Mouse (Mus musculus): Measurements from ENCODE around the gene Kifc5b. TPM values are rescaled to one million over a fixed set of nuclear protein-coding genes. Genes with fewer than 3 reads are reported as not detected.
"Not testable (repeated sequence)": the region's sequence is repeated elsewhere in the genome, so short reads cannot be mapped to it uniquely, and the experiment has no call there.

The Kifc5b gene
- polyA plus RNA-seq, 1 experiment from 2014 or later: 9.1 TPM

DNA sequence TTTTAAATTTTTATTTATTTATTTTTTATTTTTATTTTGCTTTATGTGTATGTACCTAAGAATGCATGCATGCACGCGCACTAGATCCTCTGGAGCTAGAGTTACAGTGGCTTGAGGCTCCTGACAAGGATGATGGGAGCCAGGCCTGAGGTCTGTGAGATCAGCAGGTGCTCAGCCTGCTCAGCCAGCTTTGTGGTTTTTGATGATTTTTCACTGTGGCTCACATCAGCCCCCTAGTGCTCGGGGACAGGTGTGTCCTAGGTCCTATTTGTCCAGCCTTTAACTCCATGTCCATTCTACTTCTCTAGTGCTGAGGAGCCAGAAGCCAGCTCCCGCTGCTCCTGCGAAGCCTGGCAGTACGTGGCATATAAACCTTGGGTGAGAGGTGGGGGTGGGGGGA, 5.5 kb downstream of the Kifc5b start:
- 96% methylated on average over 6 of the region's 6 CpGs for WGBS
- H3K9ac ChIP-seq (replicated peaks); H3K9me3 ChIP-seq; H3K4me2 ChIP-seq (replicated peaks); ATAC-seq (ENCODE audit: low FRiP score, low read depth); H3K27me3 ChIP-seq; H3K4me3 ChIP-seq; H3K27ac ChIP-seq (replicated peaks): not testable (repeated sequence)
- H3K4me1 ChIP-seq: peaks cover 14% of the 10 kb centered on the region
- H3K36me3 ChIP-seq: peaks cover 32% of the 10 kb centered on the region

DNA sequence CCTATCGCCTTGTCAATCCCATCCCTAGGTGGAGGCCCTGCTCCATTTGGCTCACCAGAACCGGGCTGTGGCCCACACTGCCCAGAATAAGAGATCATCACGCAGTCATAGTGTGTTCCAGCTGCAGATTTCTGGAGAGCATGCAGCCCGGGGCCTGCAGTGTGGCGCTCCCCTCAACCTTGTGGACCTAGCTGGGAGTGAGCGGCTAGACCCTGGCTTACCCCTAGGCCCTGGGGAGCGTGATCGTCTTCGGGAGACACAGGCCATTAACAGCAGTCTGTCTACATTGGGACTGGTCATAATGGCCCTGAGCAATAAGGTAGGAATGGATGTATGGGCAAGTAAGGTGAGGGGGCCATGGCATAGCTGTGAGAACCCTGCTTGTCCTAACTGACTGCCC, 8.5 kb downstream of the Kifc5b start:
- peaks cover 49% of the 10 kb centered on the region for H3K36me3 ChIP-seq
- H3K9ac ChIP-seq (replicated peaks); H3K4me2 ChIP-seq (replicated peaks); ATAC-seq (ENCODE audit: low FRiP score, low read depth); H3K27me3 ChIP-seq; H3K9me3 ChIP-seq; H3K4me1 ChIP-seq; H3K27ac ChIP-seq (replicated peaks); H3K4me3 ChIP-seq: not testable (repeated sequence)
- 95% methylated on average over 9 of the region's 9 CpGs for WGBS

DNA sequence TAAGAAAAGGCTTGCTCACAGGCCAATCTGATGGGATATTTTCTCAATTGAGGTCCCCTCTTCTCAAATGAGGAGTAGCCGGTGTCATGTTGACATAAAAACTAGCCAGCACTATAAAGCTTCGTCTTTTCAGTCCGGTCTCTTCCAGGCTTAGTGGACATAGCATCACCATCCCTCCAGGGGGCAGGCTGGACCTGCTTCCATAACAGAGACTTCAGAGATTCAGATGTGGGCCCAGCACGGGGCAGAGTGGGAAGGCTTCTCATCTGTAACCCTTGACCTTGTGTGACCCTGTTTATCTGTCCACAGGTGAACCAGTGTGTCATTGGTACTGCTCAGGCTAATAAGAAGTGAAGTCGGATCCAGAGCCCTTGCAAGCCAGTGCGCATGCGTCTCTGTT, 14.9 kb downstream of the Kifc5b start:
- 69% methylated on average over 7 of the region's 7 CpGs for WGBS
- not testable (repeated sequence) for H3K27ac ChIP-seq (replicated peaks); H3K27me3 ChIP-seq; H3K9ac ChIP-seq (replicated peaks); H3K9me3 ChIP-seq; H3K4me2 ChIP-seq (replicated peaks); H3K4me3 ChIP-seq; ATAC-seq (ENCODE audit: low FRiP score, low read depth)
- peaks cover 49% of the 10 kb centered on the region for H3K36me3 ChIP-seq
- H3K4me1 ChIP-seq: peaks cover 16% of the 10 kb centered on the region

DNA sequence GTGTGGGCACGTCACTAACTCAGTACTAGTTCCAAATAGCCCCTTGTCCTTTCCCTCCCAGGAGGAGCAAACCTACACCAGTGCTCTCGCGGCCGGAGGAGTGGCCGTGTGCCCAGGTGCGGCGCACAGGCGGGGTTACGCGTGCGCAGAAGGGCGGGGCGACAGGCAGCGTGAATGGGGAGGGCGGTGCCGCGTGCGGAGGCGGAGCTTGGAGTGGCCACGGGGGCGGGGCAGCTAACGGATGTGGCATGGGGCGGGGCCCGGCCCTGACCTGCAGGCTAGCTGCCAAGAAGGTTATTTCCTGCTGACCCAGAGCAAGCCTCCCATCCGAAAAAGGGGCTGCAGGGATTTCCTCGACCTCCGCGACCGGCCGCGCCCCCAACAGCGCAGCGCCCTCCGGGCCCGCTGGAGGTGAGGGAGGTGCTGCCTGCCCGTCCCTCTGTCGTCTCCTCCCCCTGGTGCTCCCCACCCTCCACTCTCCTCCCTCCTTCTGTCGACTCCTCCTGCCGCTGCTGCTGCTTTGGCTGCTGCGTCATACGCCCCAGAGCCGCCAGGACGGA, 16.0 kb downstream of the Kifc5b start, which contains the start of gene Phf1:
Gene Phf1 (plus strand): TSS at position 214 of the 560 bp plus-strand sequence.
- Histone ChIP-seq H3K27ac (replicated peaks) (peak within 1 kb of the TSS; percentile 77), H3K4me3 (peak within 1 kb of the TSS; percentile 63), H3K9me3 (no peaks in the 10 kb centered on the region), H3K4me1 (peaks cover 26% of the 10 kb centered on the region), H3K27me3 (no peaks in the 10 kb centered on the region), H3K9ac (replicated peaks) (peak within 1 kb of the TSS; percentile 79), H3K4me2 (replicated peaks) (peak within 1 kb of the TSS; percentile 81), H3K36me3 (peaks cover 50% of the 10 kb centered on the region)
- peak; percentile 82 for ATAC-seq (ENCODE audit: low FRiP score, low read depth)
- WGBS: under 1% methylated on average over 40 of the region's 43 CpGs

DNA sequence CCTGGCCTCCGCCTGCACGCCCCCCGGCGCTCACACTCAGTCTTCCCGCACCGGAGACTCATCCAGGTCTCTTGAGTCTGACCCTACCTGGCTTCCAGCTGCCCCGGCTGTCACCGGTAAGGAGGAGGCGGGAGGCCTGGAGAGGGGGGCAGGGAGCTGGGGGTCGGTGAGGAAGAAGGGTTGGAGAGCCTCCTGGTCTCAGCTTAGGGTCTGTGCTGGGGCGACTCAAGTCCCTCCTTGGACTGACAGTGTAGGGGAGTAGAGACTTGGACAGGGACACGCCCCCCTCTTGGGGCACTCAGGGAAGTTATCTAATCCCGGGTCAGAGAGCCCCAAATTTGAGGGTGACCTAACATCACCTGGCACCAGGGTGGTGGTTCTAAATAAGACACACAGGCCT, 16.5 kb downstream of the Kifc5b start:
- Histone ChIP-seq H3K27ac (replicated peaks) (peak overlapping the region; percentile 77), H3K4me3 (peak overlapping the region; percentile 63), H3K4me1 (peaks cover 31% of the 10 kb centered on the region), H3K36me3 (peaks cover 50% of the 10 kb centered on the region), H3K9ac (replicated peaks) (peak overlapping the region; percentile 79), H3K27me3 (no peaks in the 10 kb centered on the region), H3K9me3 (no peaks in the 10 kb centered on the region), H3K4me2 (replicated peaks) (peak overlapping the region; percentile 81)
- peak; percentile 31 for ATAC-seq (ENCODE audit: low FRiP score, low read depth)
- 7% methylated on average over 13 of the region's 13 CpGs for WGBS

DNA sequence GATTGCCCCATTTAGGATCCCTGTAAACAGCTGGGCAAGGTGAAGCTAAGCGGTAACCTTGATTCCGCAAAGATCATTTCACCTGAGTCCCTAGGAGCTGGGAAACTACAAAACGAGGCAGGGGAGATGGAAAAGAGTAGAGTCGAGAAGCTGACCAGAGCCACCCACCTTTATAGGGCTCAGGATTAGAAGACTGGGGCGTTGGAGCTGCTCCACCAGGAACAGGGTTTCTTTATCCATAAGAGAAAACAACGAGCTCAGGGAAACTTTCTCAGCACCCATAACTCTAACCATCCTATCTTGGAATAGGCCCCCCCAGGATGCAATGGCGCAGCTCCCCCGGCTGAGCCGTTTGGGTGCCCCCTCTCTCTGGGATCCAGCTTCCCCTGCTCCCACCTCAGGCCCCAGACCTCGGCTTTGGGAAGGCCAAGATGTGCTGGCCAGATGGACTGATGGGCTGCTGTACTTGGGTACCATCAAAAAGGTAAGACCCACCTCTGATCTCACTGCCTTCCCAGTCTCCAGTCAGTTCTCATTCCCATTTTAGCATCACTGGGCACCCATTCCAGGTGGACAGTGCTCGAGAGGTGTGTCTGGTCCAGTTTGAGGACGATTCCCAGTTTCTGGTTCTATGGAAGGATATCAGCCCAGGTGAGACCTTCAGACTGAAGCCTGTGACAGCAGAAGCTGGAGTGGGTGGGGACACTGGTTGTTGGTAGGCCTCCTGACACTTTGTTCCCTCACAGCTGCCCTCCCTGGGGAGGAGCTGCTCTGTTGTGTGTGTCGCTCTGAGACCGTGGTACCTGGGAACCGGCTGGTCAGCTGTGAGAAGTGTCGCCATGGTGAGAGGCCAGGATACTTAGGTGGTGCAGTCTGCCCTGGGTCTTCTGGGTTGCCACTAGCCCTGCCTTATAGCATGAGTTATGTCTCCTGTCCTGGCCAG, 17.3 kb downstream of the Kifc5b start:
- Histone ChIP-seq H3K27ac (replicated peaks) (no peak overlapping the region), H3K4me2 (replicated peaks) (peak overlapping the region; percentile 81), H3K4me1 (peaks cover 36% of the 10 kb centered on the region), H3K9me3 (no peaks in the 10 kb centered on the region), H3K27me3 (no peaks in the 10 kb centered on the region), H3K9ac (replicated peaks) (peak overlapping the region; percentile 79; the same call in 1 of the 2 replicates), H3K36me3 (peaks cover 44% of the 10 kb centered on the region), H3K4me3 (peak overlapping the region; percentile 63)
- no peak for ATAC-seq (ENCODE audit: low FRiP score, low read depth)
- WGBS: 83% methylated on average over 16 of the region's 16 CpGs

DNA sequence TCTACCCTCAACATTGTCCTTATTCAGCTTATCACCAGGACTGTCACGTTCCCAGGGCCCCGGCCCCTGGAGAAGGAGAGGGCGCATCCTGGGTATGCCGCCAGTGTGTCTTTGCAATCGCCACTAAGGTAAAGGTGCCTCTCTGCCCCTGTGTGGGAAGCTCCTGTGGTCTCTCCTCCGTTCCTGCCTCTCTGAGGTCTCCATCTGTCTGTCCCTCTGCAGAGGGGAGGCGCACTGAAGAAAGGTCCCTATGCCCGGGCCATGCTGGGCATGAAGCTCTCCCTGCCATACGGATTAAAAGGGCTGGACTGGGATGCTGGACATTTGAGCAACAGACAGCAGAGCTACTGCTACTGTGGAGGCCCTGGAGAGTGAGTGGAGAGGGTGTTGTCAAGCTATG, 18.1 kb downstream of the Kifc5b start:
- Histone ChIP-seq H3K4me3 (no peak overlapping the region), H3K9ac (replicated peaks) (no peak overlapping the region; the same call in 1 of the 2 replicates)

DNA sequence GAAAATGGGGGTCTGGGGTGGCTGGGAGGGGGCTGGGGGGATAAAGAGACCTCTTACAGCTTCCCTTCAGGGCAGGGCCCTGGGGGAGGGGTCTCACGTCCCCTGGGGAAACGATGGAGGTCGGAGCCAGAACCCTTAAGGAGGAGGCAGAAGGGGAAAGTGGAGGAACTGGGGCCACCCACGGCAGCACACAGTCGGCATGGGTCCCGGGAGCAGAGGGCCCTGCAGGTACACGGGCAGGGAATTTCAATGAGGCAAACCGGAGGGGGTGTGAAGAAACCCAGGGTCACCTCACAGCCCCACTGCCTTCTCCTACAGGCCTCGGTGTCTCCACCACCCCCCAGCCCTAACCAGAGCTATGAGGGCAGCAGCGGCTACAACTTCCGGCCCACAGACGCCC, 19.6 kb downstream of the Kifc5b start:
- 82% methylated on average over 12 of the region's 12 CpGs for WGBS
- H3K4me1 ChIP-seq: peaks cover 53% of the 10 kb centered on the region
- no peaks in the 10 kb centered on the region for H3K27me3 ChIP-seq
- H3K4me2 ChIP-seq (replicated peaks): no peak overlapping the region
- H3K36me3 ChIP-seq: peaks cover 33% of the 10 kb centered on the region
- no peak for ATAC-seq (ENCODE audit: low FRiP score, low read depth)
- no peak overlapping the region for H3K27ac ChIP-seq (replicated peaks)
- H3K4me3 ChIP-seq: no peak overlapping the region
- no peaks in the 10 kb centered on the region for H3K9me3 ChIP-seq
- no peak overlapping the region for H3K9ac ChIP-seq (replicated peaks)

More for the DNA sequence above, 18.1 kb downstream of the Kifc5b start:
- 91% methylated on average over 9 of the region's 9 CpGs for WGBS
- ATAC-seq (ENCODE audit: low FRiP score, low read depth): no peak
- H3K4me2 ChIP-seq (replicated peaks): no peak overlapping the region
- no peaks in the 10 kb centered on the region for H3K9me3 ChIP-seq
- H3K36me3 ChIP-seq: peaks cover 39% of the 10 kb centered on the region
- peaks cover 40% of the 10 kb centered on the region for H3K4me1 ChIP-seq
- H3K27me3 ChIP-seq: no peaks in the 10 kb centered on the region
- no peak overlapping the region for H3K27ac ChIP-seq (replicated peaks)

DNA sequence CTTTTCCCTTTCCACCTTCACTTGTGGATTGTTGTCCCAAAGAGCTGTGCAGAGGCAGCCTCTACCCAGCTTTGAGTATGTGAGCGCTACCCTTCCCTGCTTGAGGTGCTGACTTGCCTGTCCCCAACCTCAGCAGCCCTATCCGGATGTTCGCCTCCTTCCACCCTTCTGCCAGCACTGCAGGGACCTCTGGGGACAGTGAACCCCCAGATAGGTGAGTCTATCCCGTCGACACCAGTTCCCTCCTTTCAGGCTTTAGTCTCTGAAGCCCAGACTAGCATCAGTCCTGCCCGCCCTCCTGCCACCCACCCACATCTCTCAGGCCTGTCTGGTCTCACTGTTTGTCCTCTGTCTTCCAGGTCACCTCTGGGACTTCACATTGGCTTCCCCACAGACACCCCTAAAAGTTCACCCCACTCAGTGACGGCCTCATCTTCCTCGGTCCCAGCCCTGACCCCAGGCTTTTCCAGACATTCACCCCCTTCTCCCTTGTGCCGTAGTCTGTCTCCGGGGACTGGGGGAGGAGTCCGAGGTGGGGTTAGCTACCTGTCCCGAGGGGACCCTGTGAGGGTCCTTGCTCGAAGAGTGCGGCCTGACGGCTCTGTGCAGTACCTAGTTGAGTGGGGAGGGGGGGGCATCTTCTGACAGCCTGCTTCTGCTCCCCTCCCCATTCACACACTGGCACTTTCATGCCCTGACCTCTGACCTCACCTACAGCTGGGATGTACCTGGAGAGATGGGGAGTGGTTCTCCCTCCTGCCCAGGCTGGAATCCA, 20.2 kb downstream of the Kifc5b start:
- Histone ChIP-seq H3K4me3 (no peak overlapping the region), H3K27me3 (no peaks in the 10 kb centered on the region), H3K9me3 (no peaks in the 10 kb centered on the region), H3K36me3 (peaks cover 33% of the 10 kb centered on the region), H3K27ac (replicated peaks) (no peak overlapping the region), H3K9ac (replicated peaks) (0 out of 2 replicates have a peak overlapping the region, but pooled peaks have one; percentile 1), H3K4me1 (peaks cover 59% of the 10 kb centered on the region), H3K4me2 (replicated peaks) (peak overlapping the region; percentile 98; the same call in 1 of the 2 replicates)
- ATAC-seq (ENCODE audit: low FRiP score, low read depth): no peak
- WGBS: 85% methylated on average over 15 of the region's 15 CpGs

DNA sequence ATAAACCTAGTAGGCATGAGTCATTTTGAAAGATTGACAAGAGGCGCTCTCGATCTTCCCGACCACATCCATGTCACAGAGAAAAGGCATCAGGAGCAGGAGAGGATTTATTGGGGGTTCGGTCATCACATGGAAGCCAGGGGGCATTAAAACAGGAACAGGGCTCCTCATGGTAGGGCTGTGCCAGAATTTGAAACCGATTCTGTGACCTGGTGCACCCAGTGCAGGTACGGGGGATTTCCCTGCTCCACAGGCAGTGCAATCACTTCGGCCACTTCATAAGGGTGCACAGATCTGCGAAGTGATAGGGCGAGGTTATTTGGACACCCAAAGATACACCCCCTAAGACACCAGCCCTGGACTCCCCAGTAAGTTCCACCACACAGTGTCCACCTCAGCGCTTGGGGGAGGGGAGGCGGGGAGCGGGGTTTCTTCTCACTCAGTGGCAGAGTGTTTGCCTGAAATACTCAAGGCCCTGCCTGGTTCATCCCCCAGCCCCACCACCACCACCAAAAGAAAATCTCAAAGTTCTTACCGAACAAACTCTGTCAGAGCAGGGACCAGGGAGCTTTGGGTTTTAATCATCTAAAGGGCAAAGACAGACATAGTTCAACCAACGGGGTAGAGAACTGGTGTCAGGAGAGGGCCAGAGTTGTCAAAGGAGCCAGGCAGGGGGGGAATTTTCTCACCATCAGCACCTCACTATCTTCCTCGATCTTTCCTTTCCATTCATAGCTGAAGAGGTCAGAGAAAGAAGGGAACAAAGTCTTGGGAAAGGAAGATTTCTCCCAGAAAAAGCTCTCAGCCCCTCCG, 21.2 kb downstream of the Kifc5b start:
- no peak overlapping the region for H3K27ac ChIP-seq (replicated peaks)
- H3K9ac ChIP-seq (replicated peaks): peak overlapping the region; percentile 66
- H3K36me3 ChIP-seq: peaks cover 33% of the 10 kb centered on the region
- WGBS: 63% methylated on average over 16 of the region's 16 CpGs
- peak overlapping the region; percentile 69 for H3K4me3 ChIP-seq
- peaks cover 61% of the 10 kb centered on the region for H3K4me1 ChIP-seq
- H3K27me3 ChIP-seq: no peaks in the 10 kb centered on the region
- ATAC-seq (ENCODE audit: low FRiP score, low read depth): no peak
- H3K4me2 ChIP-seq (replicated peaks): peak overlapping the region; percentile 98
- no peaks in the 10 kb centered on the region for H3K9me3 ChIP-seq

DNA sequence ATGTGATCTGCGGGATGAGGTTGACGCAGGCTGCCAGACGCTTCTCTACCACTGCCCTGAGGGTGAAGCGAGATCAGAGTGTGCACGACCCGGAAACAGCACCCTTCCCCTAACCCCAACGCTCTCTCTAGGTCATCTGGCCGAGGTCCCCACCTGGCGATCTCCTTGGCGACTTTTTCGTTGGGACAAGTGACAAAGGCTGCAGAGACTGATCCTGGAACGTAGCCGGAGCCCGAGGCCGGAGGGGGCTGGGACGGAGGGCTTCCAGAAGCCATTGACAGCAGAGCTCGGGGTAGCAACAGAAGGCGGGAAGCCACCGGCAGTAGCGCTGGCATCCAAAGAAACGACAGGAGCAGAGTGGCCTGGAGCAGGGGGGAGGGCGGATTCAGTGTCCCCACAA, 21.8 kb downstream of the Kifc5b start:
- no peaks in the 10 kb centered on the region for H3K9me3 ChIP-seq
- peaks cover 33% of the 10 kb centered on the region for H3K36me3 ChIP-seq
- peak overlapping the region; percentile 98 for H3K4me2 ChIP-seq (replicated peaks)
- WGBS: under 1% methylated on average over 22 of the region's 22 CpGs
- H3K9ac ChIP-seq (replicated peaks): peak overlapping the region; percentile 66
- H3K4me1 ChIP-seq: peaks cover 58% of the 10 kb centered on the region
- H3K4me3 ChIP-seq: peak overlapping the region; percentile 69
- no peak for ATAC-seq (ENCODE audit: low FRiP score, low read depth)
- H3K27me3 ChIP-seq: no peaks in the 10 kb centered on the region
- peak overlapping the region; percentile 86 for H3K27ac ChIP-seq (replicated peaks)

Data from midbrain, embryonic 12.5 days (tissue).